Mouse (Mus musculus): ENCODE measurements at regions not wholly inside any gene's neighbourhood (a gene's known extent, or its start where the extent isn't known, plus 50 kb on each side); places are given as distances from the start of the nearest gene placed in this dataset.

DNA sequence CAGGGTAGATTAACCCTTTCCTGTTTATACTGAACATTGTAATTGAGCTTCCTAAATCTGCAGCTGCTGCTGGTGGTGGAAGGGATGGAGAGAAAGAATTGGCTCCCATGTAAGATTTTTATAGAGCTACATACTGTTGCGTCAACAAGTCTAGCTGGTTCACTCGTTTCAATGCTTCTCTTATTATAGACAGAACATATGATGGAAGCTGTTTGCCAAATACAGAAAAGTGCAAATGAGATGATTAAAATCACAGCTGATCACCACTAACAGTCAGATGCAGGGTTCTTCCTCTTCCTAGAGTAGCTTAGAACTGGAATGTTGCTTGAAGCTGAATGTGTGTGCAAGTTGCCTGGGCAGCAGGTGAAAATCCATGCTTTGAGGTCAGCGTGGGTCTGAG, 152.8 kb downstream of the Ackr3 start:
- H3K9ac ChIP-seq (replicated peaks; ENCODE audit: low read depth, low read length): no peak overlapping the region
- H3K27me3 ChIP-seq (ENCODE audit: control insufficient read depth, insufficient read depth, low read length): no peaks in the 10 kb centered on the region
- 0 out of 2 replicates have a peak, but pooled peaks cover 4% of the 10 kb centered on the region for H3K4me1 ChIP-seq (ENCODE audit: control insufficient read depth, insufficient read depth, low read length)
- ATAC-seq (ENCODE audit: low read depth): no peak
- no peaks in the 10 kb centered on the region for H3K36me3 ChIP-seq (ENCODE audit: control insufficient read depth, insufficient read depth, low read length)
- no peak overlapping the region for H3K4me2 ChIP-seq (ENCODE audit: low read depth, low read length)
- 76% methylated on average over 3 of the region's 3 CpGs for WGBS
- no peaks in the 10 kb centered on the region for H3K9me3 ChIP-seq (ENCODE audit: control insufficient read depth, low read length)
- H3K4me3 ChIP-seq (ENCODE audit: low read depth, low read length): no peak overlapping the region
- no peak overlapping the region for H3K27ac ChIP-seq (ENCODE audit: low read depth, low read length)

DNA sequence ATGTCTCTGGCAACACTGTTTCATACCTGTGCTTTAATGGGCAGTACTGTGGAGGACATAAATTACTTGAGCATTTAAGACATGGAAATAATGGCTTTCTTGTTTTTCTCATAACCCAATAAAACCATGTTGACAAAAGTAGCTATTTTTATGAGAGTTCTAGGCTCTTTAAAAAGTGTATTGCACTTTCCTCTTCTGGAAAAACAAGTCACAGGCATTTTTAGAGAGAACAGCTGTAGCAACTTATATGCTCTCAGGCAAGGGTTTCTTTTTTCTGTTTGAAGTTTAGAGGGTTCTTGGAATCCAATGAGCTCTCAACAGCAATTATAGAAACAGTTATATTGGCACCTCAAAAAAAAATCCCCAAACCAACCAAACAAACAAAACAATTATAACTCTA, 153.6 kb downstream of the Ackr3 start:
- Histone ChIP-seq H3K27me3 (ENCODE audit: control insufficient read depth, insufficient read depth, low read length) (no peaks in the 10 kb centered on the region), H3K27ac (ENCODE audit: low read depth, low read length) (no peak overlapping the region), H3K4me3 (ENCODE audit: low read depth, low read length) (no peak overlapping the region), H3K9ac (replicated peaks; ENCODE audit: low read depth, low read length) (no peak overlapping the region), H3K36me3 (ENCODE audit: control insufficient read depth, insufficient read depth, low read length) (no peaks in the 10 kb centered on the region), H3K4me2 (ENCODE audit: low read depth, low read length) (no peak overlapping the region), H3K9me3 (ENCODE audit: control insufficient read depth, low read length) (no peaks in the 10 kb centered on the region), H3K4me1 (ENCODE audit: control insufficient read depth, insufficient read depth, low read length) (0 out of 2 replicates have a peak, but pooled peaks cover 4% of the 10 kb centered on the region)
- no peak for ATAC-seq (ENCODE audit: low read depth)

DNA sequence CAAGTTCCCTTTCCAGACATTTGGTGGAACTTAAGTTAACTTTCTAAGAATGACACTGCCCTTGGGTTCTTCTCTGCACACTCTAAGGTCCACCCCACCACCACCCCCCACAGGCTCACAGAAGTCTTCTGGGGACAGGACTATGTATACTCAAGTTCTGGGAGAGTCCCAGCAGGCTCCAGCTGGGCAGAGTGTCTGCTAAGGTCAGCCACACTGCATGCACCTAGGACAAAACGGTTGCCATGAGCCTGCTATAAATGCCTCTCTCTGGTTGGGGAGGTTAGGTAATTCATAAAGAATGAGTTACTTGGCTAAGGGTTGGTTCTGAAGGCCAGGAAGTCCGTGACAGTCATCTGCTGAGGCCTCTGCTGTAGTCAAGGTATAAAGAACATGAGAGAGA, 155.2 kb downstream of the Ackr3 start:
- no peak for ATAC-seq (ENCODE audit: low read depth)

GRCm38 (mm10) chr1:90360065-90360464, 156.3 kb downstream of the Ackr3 start:
- ATAC-seq (ENCODE audit: low read depth): no peak
- Histone ChIP-seq H3K4me2 (ENCODE audit: low read depth, low read length) (no peak overlapping the region), H3K27me3 (ENCODE audit: control insufficient read depth, insufficient read depth, low read length) (no peaks in the 10 kb centered on the region), H3K27ac (ENCODE audit: low read depth, low read length) (no peak overlapping the region), H3K9me3 (ENCODE audit: control insufficient read depth, low read length) (no peaks in the 10 kb centered on the region), H3K4me3 (ENCODE audit: low read depth, low read length) (no peak overlapping the region), H3K4me1 (ENCODE audit: control insufficient read depth, insufficient read depth, low read length) (no peaks in the 10 kb centered on the region), H3K36me3 (ENCODE audit: control insufficient read depth, insufficient read depth, low read length) (no peaks in the 10 kb centered on the region), H3K9ac (replicated peaks; ENCODE audit: low read depth, low read length) (no peak overlapping the region)
- 85% methylated on average over 3 of the region's 3 CpGs for WGBS

More for the DNA sequence above, 155.2 kb downstream of the Ackr3 start:
- Histone ChIP-seq H3K4me1 (ENCODE audit: control insufficient read depth, insufficient read depth, low read length) (no peaks in the 10 kb centered on the region), H3K9me3 (ENCODE audit: control insufficient read depth, low read length) (no peaks in the 10 kb centered on the region), H3K4me3 (ENCODE audit: low read depth, low read length) (no peak overlapping the region), H3K27ac (ENCODE audit: low read depth, low read length) (no peak overlapping the region), H3K4me2 (ENCODE audit: low read depth, low read length) (no peak overlapping the region), H3K9ac (replicated peaks; ENCODE audit: low read depth, low read length) (no peak overlapping the region), H3K36me3 (ENCODE audit: control insufficient read depth, insufficient read depth, low read length) (no peaks in the 10 kb centered on the region), H3K27me3 (ENCODE audit: control insufficient read depth, insufficient read depth, low read length) (no peaks in the 10 kb centered on the region)
- WGBS: 80% methylated on average over 2 of the region's 2 CpGs

DNA sequence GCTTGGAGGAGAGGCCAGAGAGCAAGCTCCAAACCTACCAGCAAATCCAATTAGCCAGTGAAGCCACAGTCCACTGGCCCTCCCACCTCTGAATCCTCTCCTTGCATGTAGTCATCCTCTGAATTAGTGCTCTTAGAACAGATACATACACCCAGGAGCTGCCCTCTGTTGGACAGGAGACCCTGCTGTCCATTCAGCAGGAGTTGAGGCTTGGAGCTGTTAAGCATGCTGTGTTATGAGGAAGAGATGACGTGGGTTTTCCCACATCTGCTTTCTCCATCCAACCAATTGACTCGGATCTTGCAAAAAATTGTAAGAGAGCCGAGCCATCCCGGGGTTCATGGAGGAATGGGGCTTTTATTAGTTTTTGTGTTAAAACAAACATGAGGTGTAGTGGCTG, 160.7 kb downstream of the Ackr3 start:
- no peak overlapping the region for H3K27ac ChIP-seq (ENCODE audit: low read depth, low read length)
- H3K4me3 ChIP-seq (ENCODE audit: low read depth, low read length): no peak overlapping the region
- 73% methylated on average over 4 of the region's 4 CpGs for WGBS

GRCm38 (mm10) chr1:90368581-90368980, 164.8 kb downstream of the Ackr3 start:
- no peaks in the 10 kb centered on the region for H3K36me3 ChIP-seq (ENCODE audit: control insufficient read depth, insufficient read depth, low read length)
- H3K4me1 ChIP-seq (ENCODE audit: control insufficient read depth, insufficient read depth, low read length): no peaks in the 10 kb centered on the region
- H3K27me3 ChIP-seq (ENCODE audit: control insufficient read depth, insufficient read depth, low read length): no peaks in the 10 kb centered on the region
- no peak overlapping the region for H3K27ac ChIP-seq (ENCODE audit: low read depth, low read length)
- no peaks in the 10 kb centered on the region for H3K9me3 ChIP-seq (ENCODE audit: control insufficient read depth, low read length)
- no peak for ATAC-seq (ENCODE audit: low read depth)
- no peak overlapping the region for H3K9ac ChIP-seq (replicated peaks; ENCODE audit: low read depth, low read length)
- H3K4me2 ChIP-seq (ENCODE audit: low read depth, low read length): no peak overlapping the region
- H3K4me3 ChIP-seq (ENCODE audit: low read depth, low read length): no peak overlapping the region
- WGBS: 90% methylated on average over 10 of the region's 10 CpGs

More for the DNA sequence above, 160.7 kb downstream of the Ackr3 start:
- Histone ChIP-seq H3K36me3 (ENCODE audit: control insufficient read depth, insufficient read depth, low read length) (no peaks in the 10 kb centered on the region), H3K27me3 (ENCODE audit: control insufficient read depth, insufficient read depth, low read length) (no peaks in the 10 kb centered on the region), H3K9ac (replicated peaks; ENCODE audit: low read depth, low read length) (no peak overlapping the region), H3K9me3 (ENCODE audit: control insufficient read depth, low read length) (no peaks in the 10 kb centered on the region), H3K4me1 (ENCODE audit: control insufficient read depth, insufficient read depth, low read length) (no peaks in the 10 kb centered on the region), H3K4me2 (ENCODE audit: low read depth, low read length) (no peak overlapping the region)
- ATAC-seq (ENCODE audit: low read depth): no peak

GRCm38 (mm10) chr1:90369287-90369686, 165.5 kb downstream of the Ackr3 start:
- no peak overlapping the region for H3K4me2 ChIP-seq (ENCODE audit: low read depth, low read length)
- H3K4me3 ChIP-seq (ENCODE audit: low read depth, low read length): no peak overlapping the region
- ATAC-seq (ENCODE audit: low read depth): no peak
- no peaks in the 10 kb centered on the region for H3K4me1 ChIP-seq (ENCODE audit: control insufficient read depth, insufficient read depth, low read length)
- no peaks in the 10 kb centered on the region for H3K9me3 ChIP-seq (ENCODE audit: control insufficient read depth, low read length)
- no peaks in the 10 kb centered on the region for H3K27me3 ChIP-seq (ENCODE audit: control insufficient read depth, insufficient read depth, low read length)
- H3K27ac ChIP-seq (ENCODE audit: low read depth, low read length): no peak overlapping the region
- H3K9ac ChIP-seq (replicated peaks; ENCODE audit: low read depth, low read length): no peak overlapping the region
- 88% methylated on average over 2 of the region's 2 CpGs for WGBS
- H3K36me3 ChIP-seq (ENCODE audit: control insufficient read depth, insufficient read depth, low read length): no peaks in the 10 kb centered on the region

DNA sequence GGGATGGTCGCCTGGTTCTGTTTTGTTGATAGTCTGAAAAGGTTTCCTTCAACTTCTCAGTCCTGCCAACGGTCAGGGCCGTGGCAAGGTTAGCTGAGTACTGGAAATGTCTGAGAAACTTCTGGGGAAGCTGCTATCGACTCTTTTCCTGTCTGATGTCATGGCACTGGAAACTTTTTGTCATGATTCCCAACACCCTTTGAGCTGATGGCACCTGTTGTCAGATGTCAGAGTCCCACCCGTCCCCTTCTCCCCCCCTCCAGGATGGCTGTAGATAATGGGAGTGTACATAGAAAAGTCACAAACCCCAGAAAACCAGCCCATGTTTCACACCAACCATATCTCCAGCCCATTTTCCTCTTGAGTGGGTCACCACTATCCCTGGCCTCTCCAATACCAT, 167.0 kb downstream of the Ackr3 start:
- no peak for ATAC-seq (ENCODE audit: low read depth)

GRCm38 (mm10) chr1:90373001-90373400, 169.2 kb downstream of the Ackr3 start:
- H3K9me3 ChIP-seq (ENCODE audit: control insufficient read depth, low read length): no peaks in the 10 kb centered on the region
- H3K36me3 ChIP-seq (ENCODE audit: control insufficient read depth, insufficient read depth, low read length): no peaks in the 10 kb centered on the region
- ATAC-seq (ENCODE audit: low read depth): no peak

More for the DNA sequence above, 167.0 kb downstream of the Ackr3 start:
- Histone ChIP-seq H3K27ac (ENCODE audit: low read depth, low read length) (no peak overlapping the region), H3K36me3 (ENCODE audit: control insufficient read depth, insufficient read depth, low read length) (no peaks in the 10 kb centered on the region), H3K9me3 (ENCODE audit: control insufficient read depth, low read length) (no peaks in the 10 kb centered on the region), H3K27me3 (ENCODE audit: control insufficient read depth, insufficient read depth, low read length) (no peaks in the 10 kb centered on the region), H3K4me2 (ENCODE audit: low read depth, low read length) (no peak overlapping the region), H3K4me3 (ENCODE audit: low read depth, low read length) (no peak overlapping the region), H3K4me1 (ENCODE audit: control insufficient read depth, insufficient read depth, low read length) (no peaks in the 10 kb centered on the region), H3K9ac (replicated peaks; ENCODE audit: low read depth, low read length) (no peak overlapping the region)
- 82% methylated on average over 5 of the region's 5 CpGs for WGBS

DNA sequence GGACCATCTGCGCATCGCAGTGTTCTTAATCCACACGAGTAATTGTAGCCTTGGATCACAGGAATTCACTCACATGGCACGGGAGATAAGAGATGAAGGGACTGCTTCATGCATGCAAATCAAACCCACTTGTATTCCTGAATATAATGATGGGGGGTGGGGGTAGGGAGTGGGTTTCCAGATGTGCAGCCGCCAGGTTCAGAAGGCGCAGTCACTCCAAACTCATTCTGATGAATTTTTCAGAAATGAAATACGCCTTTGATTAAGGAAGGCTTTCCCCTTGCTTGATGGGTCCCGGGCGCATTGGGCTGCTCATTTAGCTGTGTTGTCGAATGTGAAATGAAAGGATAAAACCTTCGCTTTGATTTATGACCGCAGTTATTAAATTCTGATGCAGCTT, 170.7 kb downstream of the Ackr3 start:
- Histone ChIP-seq H3K9me3 (ENCODE audit: control insufficient read depth, low read length) (no peaks in the 10 kb centered on the region), H3K4me1 (ENCODE audit: control insufficient read depth, insufficient read depth, low read length) (no peaks in the 10 kb centered on the region), H3K27ac (ENCODE audit: low read depth, low read length) (peak overlapping the region; percentile 35; the same call in 1 of the 2 replicates), H3K36me3 (ENCODE audit: control insufficient read depth, insufficient read depth, low read length) (no peaks in the 10 kb centered on the region), H3K4me3 (ENCODE audit: low read depth, low read length) (no peak overlapping the region), H3K9ac (replicated peaks; ENCODE audit: low read depth, low read length) (no peak overlapping the region), H3K4me2 (ENCODE audit: low read depth, low read length) (no peak overlapping the region), H3K27me3 (ENCODE audit: control insufficient read depth, insufficient read depth, low read length) (no peaks in the 10 kb centered on the region)
- WGBS: 63% methylated on average over 12 of the region's 12 CpGs
- peak; percentile 84 for ATAC-seq (ENCODE audit: low read depth)

More at GRCm38 (mm10) chr1:90373001-90373400, 169.2 kb downstream of the Ackr3 start:
- H3K4me1 ChIP-seq (ENCODE audit: control insufficient read depth, insufficient read depth, low read length): no peaks in the 10 kb centered on the region
- H3K27me3 ChIP-seq (ENCODE audit: control insufficient read depth, insufficient read depth, low read length): no peaks in the 10 kb centered on the region
- no peak overlapping the region for H3K27ac ChIP-seq (ENCODE audit: low read depth, low read length)
- WGBS: 56% methylated on average over 5 of the region's 5 CpGs
- H3K9ac ChIP-seq (replicated peaks; ENCODE audit: low read depth, low read length): no peak overlapping the region
- no peak overlapping the region for H3K4me3 ChIP-seq (ENCODE audit: low read depth, low read length)
- no peak overlapping the region for H3K4me2 ChIP-seq (ENCODE audit: low read depth, low read length)
